Mouse (Mus musculus) myocyte (in vitro differentiated cells): ENCODE data around the gene Dusp8. TPM values are rescaled to one million over a fixed set of nuclear protein-coding genes. Genes with fewer than 3 reads are reported as not detected.

ENCODE experiments used
- H3K27me3 ChIP-seq: one replicate; pipeline ENCODE4 v1.6.1; 2011; ENCODE audit not compliant: control insufficient read depth, insufficient read depth, insufficient read length
- H3K36me3 ChIP-seq: one replicate; pipeline ENCODE4 v1.6.1; 2011; ENCODE audit not compliant: control insufficient read depth, insufficient read depth
- H3K4me2 ChIP-seq: one replicate; pipeline ENCODE4 v1.6.1; 2011; ENCODE audit warnings: low read depth, control low read depth
- H3K4me3 ChIP-seq: one replicate; pipeline ENCODE4 v1.5.1; 2011; ENCODE audit warnings: mild to moderate bottlenecking, control low read depth, moderate library complexity
- H3K79me2 ChIP-seq: one replicate; pipeline ENCODE4 v1.6.1; 2011; ENCODE audit not compliant: control insufficient read depth, insufficient read depth
- H3ac ChIP-seq: one replicate; pipeline ENCODE4 v1.6.1; 2011; ENCODE audit not compliant: control insufficient read depth, insufficient read length
- CEBPB ChIP-seq: IDR thresholded peaks from 2 replicates; pipeline ENCODE4 v1.6.1; 2011; ENCODE audit warnings: mild to moderate bottlenecking, moderate library complexity; ENCODE audit not compliant: poor library complexity, insufficient read depth, severe bottlenecking
- E2F4 ChIP-seq: IDR thresholded peaks from one replicate; pipeline ENCODE4 v1.6.1; 2011; ENCODE audit warnings: mild to moderate bottlenecking, control low read depth, moderate library complexity; ENCODE audit not compliant: insufficient read depth
- MAX ChIP-seq: IDR thresholded peaks from one replicate; pipeline ENCODE4 v1.6.1; 2011; ENCODE audit warnings: low read depth, mild to moderate bottlenecking, control low read depth
- MYOD1 ChIP-seq, 3 experiments: IDR thresholded peaks; one replicate each; pipeline ENCODE4 v1.6.1; 2011; ENCODE audit warnings: control low read depth in 2 of 3, low read depth in 2 of 3, mild to moderate bottlenecking in 2 of 3, moderate library complexity in 1 of 3; ENCODE audit not compliant: insufficient read length in 2 of 3, control insufficient read depth in 1 of 3
- MYOG ChIP-seq, 3 experiments: IDR thresholded peaks; one replicate each; pipeline ENCODE4 v1.6.1; 2011; ENCODE audit warnings: control low read depth in 2 of 3, low read depth in 2 of 3, mild to moderate bottlenecking in 2 of 3; ENCODE audit not compliant: insufficient read length in 2 of 3, control insufficient read depth in 1 of 3, insufficient read depth in 1 of 3
- POLR2A ChIP-seq: IDR thresholded peaks from one replicate; pipeline ENCODE4 v1.6.1; 2011; ENCODE audit warnings: low read depth, mild to moderate bottlenecking, control low read depth, moderate library complexity; ENCODE audit not compliant: insufficient read length
- POLR2AphosphoS2 ChIP-seq: IDR thresholded peaks from one replicate; pipeline ENCODE4 v1.6.1; 2011; ENCODE audit warnings: low read depth, control low read depth; ENCODE audit not compliant: insufficient read length
- REST ChIP-seq: IDR thresholded peaks from one replicate; pipeline ENCODE4 v1.6.1; 2011; ENCODE audit warnings: mild to moderate bottlenecking, control low read depth, moderate library complexity; ENCODE audit not compliant: insufficient read depth, insufficient read length
- SRF ChIP-seq: IDR thresholded peaks from one replicate; pipeline ENCODE4 v1.6.1; 2011; ENCODE audit warnings: low read depth; ENCODE audit not compliant: control insufficient read depth, insufficient read length
- TCF12 ChIP-seq: IDR thresholded peaks from one replicate; pipeline ENCODE4 v1.6.1; 2011; ENCODE audit warnings: mild to moderate bottlenecking, control low read depth; ENCODE audit not compliant: poor library complexity, insufficient read depth, severe bottlenecking
- TCF3 ChIP-seq: IDR thresholded peaks from one replicate; pipeline ENCODE4 v1.6.1; 2011; ENCODE audit warnings: low read depth, control low read depth; ENCODE audit not compliant: insufficient read length
- USF1 ChIP-seq: IDR thresholded peaks from one replicate; pipeline ENCODE4 v1.6.1; 2011; ENCODE audit warnings: low read depth, mild to moderate bottlenecking, control low read depth, moderate library complexity
- polyA plus RNA-seq: library from polyadenylated mRNA; unstranded; fragments of >200 nt; fragmentation: generic; extraction: Trizol; gene quantifications from one replicate; pipeline ENCODE4 v1.2.1, GENCODE M21; 2012; ENCODE audit warnings: missing spikeins

The Dusp8 gene
- polyA plus RNA-seq, 1 experiment, result 9.1 TPM

GRCm38 (mm10) chr7:142060931-142061565 is 34.6 kb downstream of the Dusp8 start, which contains the start of gene Mob2:
Gene Mob2, minus strand, starts transcription at chr7:142061065.
- TF ChIP-seq POLR2A (peak; percentile 94), POLR2AphosphoS2 (peak; percentile 90), MYOD1 (IDR thresholded peaks at IDR 0.05; ENCODE audit: control insufficient read depth in 1 of 3, insufficient read length in 2 of 3, low read depth in 2 of 3) (no peak)
- peaks cover 33% of the 10 kb centered on the region for H3K79me2 ChIP-seq
- peak within 1 kb of the TSS; percentile 79 for H3ac ChIP-seq
- peak within 1 kb of the TSS; percentile 46 for H3K4me3 ChIP-seq
- H3K27me3 ChIP-seq, result peaks cover 15% of the 10 kb centered on the region
- H3K36me3 ChIP-seq, result no peaks in the 10 kb centered on the region
- H3K4me2 ChIP-seq, result peak within 1 kb of the TSS; percentile 94

- no peak for TF ChIP-seq TCF12
- no peak for TF ChIP-seq POLR2A
- no peak for TF ChIP-seq MAX
- TF ChIP-seq TCF3, result no peak
- no peak for TF ChIP-seq E2F4
- TF ChIP-seq CEBPB, result no peak
- no peak for TF ChIP-seq USF1
- no peak for TF ChIP-seq SRF
- no peak for TF ChIP-seq MYOG (IDR thresholded peaks at IDR 0.05; ENCODE audit: control insufficient read depth in 1 of 3, insufficient read depth in 1 of 3, insufficient read length in 2 of 3, low read depth in 2 of 3)
- no peak for TF ChIP-seq POLR2AphosphoS2
- TF ChIP-seq REST, result no peak
- TF ChIP-seq MYOD1 (IDR thresholded peaks at IDR 0.05; ENCODE audit: control insufficient read depth in 1 of 3, insufficient read length in 2 of 3, low read depth in 2 of 3), result no peak
- Histone ChIP-seq H3K4me2 (peak overlapping the region; percentile 68), H3K36me3 (no peaks in the 10 kb centered on the region), H3K4me3 (peak overlapping the region; percentile 46), H3K27me3 (peaks cover 11% of the 10 kb centered on the region), H3K79me2 (peaks cover 33% of the 10 kb centered on the region), H3ac (peak overlapping the region; percentile 79)
Observed at GRCm38 (mm10) chr7:142060185-142060930, 35.3 kb downstream of the Dusp8 start.

DNA sequence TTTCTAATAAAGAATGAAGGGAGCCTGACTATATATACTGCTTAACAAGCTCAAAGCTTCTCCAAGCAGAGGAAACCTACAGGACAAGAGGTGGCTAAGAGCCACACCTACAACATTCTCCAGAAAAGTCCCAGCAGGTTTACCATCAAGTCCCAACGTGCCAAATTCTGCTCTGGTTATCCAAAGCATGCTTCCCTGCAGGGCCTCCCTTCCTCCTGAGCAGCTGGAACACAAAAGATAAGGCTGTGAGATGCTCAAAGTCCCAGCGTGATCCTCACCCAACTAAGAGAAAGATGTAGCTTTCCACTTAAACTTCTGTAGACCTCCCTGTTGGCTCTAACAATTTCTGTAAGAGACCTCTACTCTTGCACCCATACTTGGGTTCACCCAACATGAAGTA is 36.6 kb downstream of the Dusp8 start:
- no peak overlapping the region for H3K4me3 ChIP-seq
- no peak overlapping the region for H3ac ChIP-seq
- H3K27me3 ChIP-seq, result no peaks in the 10 kb centered on the region
- H3K36me3 ChIP-seq, result no peaks in the 10 kb centered on the region
- TF ChIP-seq TCF12, result no peak
- TF ChIP-seq REST, result no peak
- TF ChIP-seq MYOD1 (IDR thresholded peaks at IDR 0.05; ENCODE audit: control insufficient read depth in 1 of 3, insufficient read length in 2 of 3, low read depth in 2 of 3), result no peak
- TF ChIP-seq MAX, result no peak
- TF ChIP-seq E2F4, result no peak
- TF ChIP-seq MYOG (IDR thresholded peaks at IDR 0.05; ENCODE audit: control insufficient read depth in 1 of 3, insufficient read depth in 1 of 3, insufficient read length in 2 of 3, low read depth in 2 of 3), result no peak
- TF ChIP-seq USF1, result no peak
- TF ChIP-seq SRF, result no peak
- no peak for TF ChIP-seq TCF3
- peaks cover 36% of the 10 kb centered on the region for H3K79me2 ChIP-seq
- no peak overlapping the region for H3K4me2 ChIP-seq

DNA sequence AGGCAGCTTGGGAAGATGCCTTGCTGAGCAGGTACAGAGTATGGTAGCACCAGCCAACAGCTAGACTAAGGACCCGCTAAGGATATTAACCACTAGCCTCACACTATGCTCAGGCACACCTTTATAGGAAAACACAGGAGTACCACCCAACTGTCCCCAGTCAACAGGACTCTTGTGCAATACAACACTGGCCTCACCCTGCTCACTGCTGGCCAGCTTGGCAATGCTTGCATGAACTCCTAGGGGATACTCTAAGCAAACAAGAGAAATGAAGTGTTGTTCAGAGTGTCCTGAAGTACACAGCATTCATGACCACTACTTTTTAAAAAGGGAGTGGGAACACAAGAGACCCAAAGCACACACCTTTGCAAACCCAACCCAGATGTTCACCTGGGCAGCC is 38.5 kb downstream of the Dusp8 start:
- Histone ChIP-seq H3ac (no peak overlapping the region), H3K27me3 (no peaks in the 10 kb centered on the region), H3K36me3 (no peaks in the 10 kb centered on the region), H3K4me2 (no peak overlapping the region), H3K4me3 (no peak overlapping the region), H3K79me2 (peaks cover 50% of the 10 kb centered on the region)
- TF ChIP-seq E2F4 (no peak), USF1 (no peak), SRF (no peak), TCF12 (no peak), MYOG (IDR thresholded peaks at IDR 0.05; ENCODE audit: control insufficient read depth in 1 of 3, insufficient read depth in 1 of 3, insufficient read length in 2 of 3, low read depth in 2 of 3) (no peak), POLR2A (no peak), CEBPB (no peak), MYOD1 (IDR thresholded peaks at IDR 0.05; ENCODE audit: control insufficient read depth in 1 of 3, insufficient read length in 2 of 3, low read depth in 2 of 3) (no peak), TCF3 (no peak), POLR2AphosphoS2 (no peak), REST (no peak), MAX (no peak)

DNA sequence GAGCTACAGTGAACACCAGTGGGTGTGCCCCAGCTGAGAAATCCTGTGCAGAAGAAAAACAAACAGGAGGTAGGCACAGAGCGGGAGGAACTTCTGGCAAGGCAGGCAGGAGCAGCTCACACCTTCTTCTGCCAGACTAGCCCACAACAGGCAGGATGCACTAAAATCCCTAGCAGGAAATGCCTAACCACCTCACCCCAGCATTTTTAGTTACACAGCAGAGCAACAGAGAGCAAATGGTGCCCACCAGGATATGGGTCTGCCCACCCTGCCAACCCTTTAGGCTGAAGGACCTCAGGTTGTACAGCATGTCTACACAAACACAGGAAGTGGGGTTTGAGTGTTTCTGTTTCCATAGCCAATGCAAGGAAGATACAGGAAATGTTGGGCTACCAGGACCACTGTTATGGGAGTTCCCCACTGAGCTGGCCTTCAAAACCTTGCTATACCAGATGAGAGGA is 39.0 kb downstream of the Dusp8 start:
- H3K4me3 ChIP-seq, result no peak overlapping the region
- H3K36me3 ChIP-seq, result no peaks in the 10 kb centered on the region
- H3K27me3 ChIP-seq, result no peaks in the 10 kb centered on the region
- H3K4me2 ChIP-seq, result no peak overlapping the region
- H3ac ChIP-seq, result no peak overlapping the region
- no peak for TF ChIP-seq REST
- no peak for TF ChIP-seq TCF12
- no peak for TF ChIP-seq POLR2AphosphoS2
- no peak for TF ChIP-seq MYOG (IDR thresholded peaks at IDR 0.05; ENCODE audit: control insufficient read depth in 1 of 3, insufficient read depth in 1 of 3, insufficient read length in 2 of 3, low read depth in 2 of 3)
- TF ChIP-seq TCF3, result no peak
- TF ChIP-seq E2F4, result no peak
- TF ChIP-seq MAX, result no peak
- TF ChIP-seq MYOD1 (IDR thresholded peaks at IDR 0.05; ENCODE audit: control insufficient read depth in 1 of 3, insufficient read length in 2 of 3, low read depth in 2 of 3), result no peak
- no peak for TF ChIP-seq USF1
- TF ChIP-seq POLR2A, result no peak
- TF ChIP-seq SRF, result no peak
- no peak for TF ChIP-seq CEBPB
- peaks cover 50% of the 10 kb centered on the region for H3K79me2 ChIP-seq
